Mouse (Mus musculus): Measurements from ENCODE around the gene Lag3.

- TF ChIP-seq CTCF (IDR thresholded peaks at IDR 0.05) (no peak), POLR2A (IDR thresholded peaks at IDR 0.05; ENCODE audit: insufficient read depth, low read depth, low read length) (no peak)
Observed at GRCm38 (mm10) chr6:124907767-124908166, 3.7 kb downstream of the Lag3 start.
